Comparison of ENCODE assay signal across 33 mouse cellular contexts in the genomic region with DNA sequence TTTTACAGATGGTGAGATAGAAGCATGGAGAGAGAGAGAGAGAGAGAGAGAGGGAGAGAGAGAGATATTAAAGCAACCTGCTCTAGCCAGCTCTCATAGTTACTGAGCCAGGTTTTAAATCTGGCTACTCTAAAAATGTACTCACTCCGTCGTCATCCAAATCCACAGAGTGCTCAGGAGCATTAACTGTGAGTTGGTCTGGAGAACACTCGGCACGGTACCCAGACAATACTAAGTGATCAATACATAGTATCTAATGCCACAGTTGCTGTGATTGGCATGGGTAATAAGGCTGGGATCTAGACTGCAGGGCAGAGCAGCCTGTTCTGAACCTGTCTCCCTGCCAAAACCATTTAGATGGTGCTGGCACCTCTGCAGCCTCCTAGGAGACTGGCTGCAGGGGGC. TPM values are rescaled to one million over a fixed set of nuclear protein-coding genes. Genes with fewer than 3 reads are reported as not detected.
DNase-seq lines count a peak whose midpoint lies in the region; ATAC-seq and TF ChIP-seq lines count a peak whose summit lies in the region.
"Had no signal": no experiment of that assay in that cellular context is flagged by ENCODE, and none has a peak within 500 bp of the region (broad histone marks: within the 10 kb centered on the region; RNA-seq: fewer than 3 reads in every experiment).

No protein-coding gene starts in this region.

- H3K36me3 ChIP-seq in hindbrain, embryonic 16.5 days (ENCODE audit: control insufficient read depth, insufficient read depth, low read length) = no peaks in the 10 kb centered on the region
- H3K36me3 ChIP-seq in hindbrain, embryonic 12.5 days = no peaks in the 10 kb centered on the region
- H3K36me3 ChIP-seq: kidney, embryonic 15.5 days; limb, embryonic 10.5 days; limb, embryonic 15.5 days; liver, embryonic 13.5 days; midbrain, embryonic 13.5 days; neural tube, embryonic 15.5 days had no signal

- H3K4me1 ChIP-seq in hindbrain, embryonic 16.5 days (ENCODE audit: control insufficient read depth, insufficient read depth, low read depth, low read length) = no peaks in the 10 kb centered on the region; the same call in 1 of the 2 replicates
- H3K4me1 ChIP-seq in hindbrain, embryonic 12.5 days = 0 out of 2 replicates have a peak, but pooled peaks cover 2% of the 10 kb centered on the region
- H3K4me1 ChIP-seq: liver, embryonic 13.5 days; midbrain, embryonic 13.5 days; neural tube, embryonic 15.5 days had no signal

- intact Hi-C loops in left cerebral cortex, adult 2 months (cut with DNase I) = no loop called here

- ATAC-seq in hindbrain, embryonic 16.5 days = 0 out of 2 replicates have a peak, but pooled peaks have one; percentile 27
- no peak for ATAC-seq in hindbrain, embryonic 12.5 days (ENCODE audit: low FRiP score)
- ATAC-seq: lung, postnatal 0 days; midbrain, embryonic 13.5 days; Patski had no signal

- H3K4me2 ChIP-seq in hindbrain, embryonic 16.5 days (ENCODE audit: low read length) = no peak overlapping the region
- H3K4me2 ChIP-seq in hindbrain, embryonic 12.5 days (replicated peaks) = no peak overlapping the region
- H3K4me2 ChIP-seq: heart, embryonic 11.5 days; hindbrain, embryonic 14.5 days; kidney, embryonic 15.5 days; limb, embryonic 15.5 days; liver, embryonic 13.5 days; midbrain, embryonic 13.5 days; neural tube, embryonic 15.5 days had no signal

- no peak for DNase-seq in left cerebral cortex, adult 2 months (ENCODE audit: extremely low spot score in 1 of 2, low spot score in 2 of 2)
- no peak for DNase-seq in left cerebral cortex, adult 8-10 months (ENCODE audit: low spot score in 2 of 2)
- DNase-seq in right cerebral cortex, postnatal 25 days = peak; percentile 38
- DNase-seq in right cerebral cortex, postnatal 14 days = no peak
- no peak for DNase-seq in cerebellum, adult 11 months
- DNase-seq: adrenal gland, postnatal 10 days; cerebellum, adult 18-20 months; cerebellum, postnatal 14 days; gastrocnemius, postnatal 36 days; heart, adult 18-20 months; heart, postnatal 36 days; kidney, adult 18-20 months; kidney, postnatal 25 days; liver, embryonic 13.5 days; lung, adult 18-20 months; lung, postnatal 4 days; retina, postnatal 1 day had no signal

- no peak for TF ChIP-seq CTCF in left cerebral cortex, adult 2 months (IDR thresholded peaks at IDR 0.05)

- no peak overlapping the region for H3K9ac ChIP-seq in hindbrain, embryonic 16.5 days (ENCODE audit: low read depth, low read length)
- no peak overlapping the region for H3K9ac ChIP-seq in hindbrain, embryonic 12.5 days
- H3K9ac ChIP-seq: hindbrain, embryonic 14.5 days; kidney, embryonic 15.5 days; limb, embryonic 15.5 days; liver, embryonic 13.5 days; midbrain, embryonic 13.5 days; neural tube, embryonic 15.5 days had no signal

- no peak overlapping the region for H3K4me3 ChIP-seq in hindbrain, embryonic 16.5 days (ENCODE audit: low read length)
- H3K4me3 ChIP-seq in hindbrain, embryonic 12.5 days = no peak overlapping the region
- H3K4me3 ChIP-seq in left cerebral cortex, adult 2 months = no peak overlapping the region
- H3K4me3 ChIP-seq: erythroblast, embryonic 14.5 days; kidney, embryonic 15.5 days; limb, embryonic 10.5 days; limb, embryonic 15.5 days; liver, embryonic 13.5 days; midbrain, embryonic 13.5 days; neural tube, embryonic 15.5 days had no signal

- H3K9me3 ChIP-seq in hindbrain, embryonic 16.5 days (ENCODE audit: control insufficient read depth, low read length) = no peaks in the 10 kb centered on the region
- no peaks in the 10 kb centered on the region for H3K9me3 ChIP-seq in hindbrain, embryonic 12.5 days (replicated peaks)
- H3K9me3 ChIP-seq: kidney, embryonic 15.5 days; limb, embryonic 10.5 days; limb, embryonic 15.5 days; liver, embryonic 13.5 days; megakaryocyte, embryonic 14.5 days; midbrain, embryonic 13.5 days; neural tube, embryonic 15.5 days had no signal

- 60% methylated on average over 4 of the region's 4 CpGs for WGBS in hindbrain, embryonic 16.5 days
- 89% methylated on average over 4 of the region's 4 CpGs for WGBS in hindbrain, embryonic 12.5 days

- H3K27me3 ChIP-seq in hindbrain, embryonic 16.5 days (replicated peaks; ENCODE audit: control insufficient read depth, insufficient read depth, low read length) = no peaks in the 10 kb centered on the region
- H3K27me3 ChIP-seq in hindbrain, embryonic 12.5 days = no peaks in the 10 kb centered on the region; the same call in 1 of the 2 replicates
- H3K27me3 ChIP-seq: kidney, embryonic 15.5 days; liver, embryonic 13.5 days; midbrain, embryonic 13.5 days; Patski had no signal

- no peak overlapping the region for H3K27ac ChIP-seq in hindbrain, embryonic 16.5 days (ENCODE audit: low read depth, low read length)
- no peak overlapping the region for H3K27ac ChIP-seq in hindbrain, embryonic 12.5 days
- H3K27ac ChIP-seq in left cerebral cortex, adult 2 months = peak overlapping the region; percentile 85
- H3K27ac ChIP-seq: hindbrain, embryonic 14.5 days; kidney, embryonic 15.5 days; limb, embryonic 10.5 days; limb, embryonic 15.5 days; liver, embryonic 13.5 days; midbrain, embryonic 13.5 days; neural tube, embryonic 15.5 days had no signal

RNA-seq across cellular contexts. Expression of a gene that starts 14.6 kb away (rescaled TPM):
- polyA plus RNA-seq in hindbrain, embryonic 16.5 days (2015; fragmentation: Nextera tagmentation; extraction: Ambion mirVana) = 0.25 and 0.38 TPM in 2 replicates
- 0.14 and 0.21 TPM in 2 replicates for polyA plus RNA-seq in hindbrain, embryonic 12.5 days (2016; fragmentation: Nextera tagmentation; extraction: Ambion mirVana)
- 1 to 10 TPM; 2.9 to 3.9 TPM for total RNA-seq in left cerebral cortex, adult 2 months (2021)
- 1 to 10 TPM; 3.4 to 5.1 (median 4.2) TPM for total RNA-seq in left cerebral cortex, adult 8-10 months (2022)
- total RNA-seq: MEL had no signal
- polyA plus RNA-seq: erythroblast, embryonic 14.5 days; forebrain, embryonic 11.5 days had no signal

RNA-seq across cellular contexts. Expression of a gene that starts 55.5 kb away (rescaled TPM):
- 1.1 and 1.3 TPM in 2 replicates for polyA plus RNA-seq in hindbrain, embryonic 16.5 days (2015; fragmentation: Nextera tagmentation; extraction: Ambion mirVana)
- polyA plus RNA-seq in hindbrain, embryonic 12.5 days (2016; fragmentation: Nextera tagmentation; extraction: Ambion mirVana) = 8.8 and 10.5 TPM in 2 replicates
- under 1 TPM; 0.09 to 0.48 TPM for total RNA-seq in left cerebral cortex, adult 2 months (2021)
- total RNA-seq in left cerebral cortex, adult 8-10 months (2022) = under 1 TPM in 3 of 4 experiments, not detected in 1; 0.15 to 0.65 (median 0.19) TPM
- total RNA-seq: layer of hippocampus, postnatal 36 days had no signal
- polyA plus RNA-seq: erythroblast, embryonic 14.5 days had no signal
